Comparison of ENCODE assay signal across 8 mouse cellular contexts in the genomic region with DNA sequence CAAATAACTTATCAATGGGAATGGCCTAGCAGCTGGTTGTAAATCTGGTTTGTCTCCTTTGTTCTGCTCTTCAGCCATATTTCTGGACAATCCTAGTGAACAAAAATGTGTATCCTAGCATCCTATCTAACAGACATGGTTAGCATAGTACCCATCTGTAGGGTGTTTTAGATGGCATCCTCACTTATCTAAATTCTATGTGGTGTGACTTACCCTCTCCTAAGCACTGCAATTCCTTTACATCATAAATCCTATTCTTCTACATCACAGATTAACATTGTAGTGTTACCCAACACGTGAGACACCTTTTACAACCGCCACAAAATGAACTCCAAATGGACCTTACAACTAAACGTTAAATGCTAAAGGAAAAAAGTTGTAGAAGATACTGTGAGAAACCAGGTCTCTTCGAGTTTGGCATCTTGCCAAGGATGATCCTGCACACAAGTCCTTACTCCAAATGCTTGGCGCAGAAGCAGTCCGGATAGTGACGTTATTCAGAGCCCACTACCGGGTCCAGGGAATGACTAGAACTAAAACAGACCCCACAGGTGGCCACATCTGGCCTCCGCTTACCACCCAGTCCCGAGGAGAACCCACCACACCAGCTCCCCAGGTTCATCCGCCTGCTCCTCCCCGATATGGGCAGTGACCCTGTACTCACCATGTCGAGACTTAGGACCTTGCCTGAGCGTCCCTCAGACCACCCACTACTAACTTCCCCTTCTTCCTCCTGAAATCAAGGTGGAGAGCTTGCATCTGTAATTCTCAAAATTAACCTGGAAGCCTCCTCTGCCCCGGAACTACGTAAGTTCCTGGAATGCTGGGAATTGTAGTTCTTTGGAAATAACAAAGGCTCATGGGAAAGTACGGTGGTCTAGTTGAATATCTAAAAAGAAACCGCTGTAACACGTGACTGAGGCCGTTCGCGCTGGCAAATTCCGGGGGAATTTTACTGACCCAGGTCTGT. TPM values are rescaled to one million over a fixed set of nuclear protein-coding genes. Genes with fewer than 3 reads are reported as not detected.
A peak's percentile ranks its signal among the peaks of the same experiment; 100 is the strongest.
DNase-seq lines count a peak whose midpoint lies in the region; ATAC-seq lines count a peak whose summit lies in the region.

A gene (minus strand): TSS at position 753 of the 970 bp plus-strand sequence.

- 4% methylated on average over 23 of the region's 23 CpGs for WGBS in embryonic facial prominence, embryonic 12.5 days
- 3% methylated on average over 23 of the region's 23 CpGs for WGBS in midbrain, embryonic 11.5 days

- H3K4me2 ChIP-seq in embryonic facial prominence, embryonic 12.5 days (replicated peaks): peak within 1 kb of the TSS; percentile 55
- H3K4me2 ChIP-seq in midbrain, embryonic 11.5 days: peak within 1 kb of the TSS; percentile 66

- no peak within 1 kb of the TSS for H3K27ac ChIP-seq in embryonic facial prominence, embryonic 12.5 days
- no peak within 1 kb of the TSS for H3K27ac ChIP-seq in midbrain, embryonic 11.5 days (ENCODE audit: low read depth, low read length)

- peak; percentile 83 for ATAC-seq in embryonic facial prominence, embryonic 12.5 days (ENCODE audit: insufficient number of reproducible peaks, insufficient read depth, low FRiP score, low TSS enrichment)
- ATAC-seq in midbrain, embryonic 11.5 days (ENCODE audit: low FRiP score): peak; percentile 94

- peak; percentile 94 for DNase-seq in 3T3-L1 (ENCODE audit: low read depth, low spot score)
- DNase-seq in adrenal gland, postnatal 10 days: peak; percentile 76
- peak; percentile 98 for DNase-seq in heart, adult 11 months
- DNase-seq in kidney, adult 11 months: peak; percentile 84
- peak; percentile 38 for DNase-seq in left cerebral cortex, postnatal 4 days
- peak; percentile 97 for DNase-seq in midbrain, embryonic 11.5 days (ENCODE audit: low spot score, missing footprints)
- peak; percentile 84 for DNase-seq in skeletal muscle tissue, adult 2 months (ENCODE audit: low read depth, low spot score)

- H3K9ac ChIP-seq in embryonic facial prominence, embryonic 12.5 days: peak within 1 kb of the TSS; percentile 69
- peak within 1 kb of the TSS; percentile 70 for H3K9ac ChIP-seq in midbrain, embryonic 11.5 days (ENCODE audit: low read length)

- H3K9me3 ChIP-seq in embryonic facial prominence, embryonic 12.5 days: peaks cover 5% of the 10 kb centered on the region
- no peaks in the 10 kb centered on the region for H3K9me3 ChIP-seq in midbrain, embryonic 11.5 days (ENCODE audit: control insufficient read depth, low read length)

- peaks cover 7% of the 10 kb centered on the region; the same call in 1 of the 2 replicates for H3K4me1 ChIP-seq in embryonic facial prominence, embryonic 12.5 days
- H3K4me1 ChIP-seq in midbrain, embryonic 11.5 days (ENCODE audit: control insufficient read depth, insufficient read depth, low read length): peaks cover 7% of the 10 kb centered on the region

- intact Hi-C loops in left cerebral cortex, postnatal 4 days (cut with DNase I): no loop called here

- peaks cover 17% of the 10 kb centered on the region for H3K36me3 ChIP-seq in embryonic facial prominence, embryonic 12.5 days
- H3K36me3 ChIP-seq in midbrain, embryonic 11.5 days (ENCODE audit: control insufficient read depth, insufficient read depth, low read length): no peaks in the 10 kb centered on the region; the same call in 1 of the 2 replicates

- no peaks in the 10 kb centered on the region for H3K27me3 ChIP-seq in embryonic facial prominence, embryonic 12.5 days
- no peaks in the 10 kb centered on the region for H3K27me3 ChIP-seq in midbrain, embryonic 11.5 days (ENCODE audit: control insufficient read depth, insufficient read depth, low read length)

- peak within 1 kb of the TSS; percentile 80 for H3K4me3 ChIP-seq in embryonic facial prominence, embryonic 12.5 days
- peak within 1 kb of the TSS; percentile 68 for H3K4me3 ChIP-seq in midbrain, embryonic 11.5 days (ENCODE audit: low read depth, low read length)

RNA-seq across cellular contexts. Expression of the gene that starts here (rescaled TPM):
- 10 to 100 TPM; 16.4 to 21.2 TPM for total RNA-seq in adrenal gland, postnatal 10 days (2021)
- 6.0 and 7.6 TPM in 2 replicates for polyA plus RNA-seq in embryonic facial prominence, embryonic 12.5 days (2016; fragmentation: Nextera tagmentation; extraction: Ambion mirVana)
- 10 to 100 TPM; 19.2 to 20.0 TPM for total RNA-seq in left cerebral cortex, postnatal 4 days (2021)
- polyA plus RNA-seq in midbrain, embryonic 11.5 days (2014; fragmentation: Nextera tagmentation; extraction: Ambion mirVana): 5.6 and 7.4 TPM in 2 replicates

Comparison
In these comparisons a context has a peak if more than half of its experiments do, and no peak if none do; other contexts are left out.
1. DNase-seq: peak in every context shown above with its lines; median percentile 98 in heart, adult 11 months; 97 in midbrain, embryonic 11.5 days; 94 in 3T3-L1; 84 in kidney, adult 11 months; 84 in skeletal muscle tissue, adult 2 months; 76 in adrenal gland, postnatal 10 days; 38 in left cerebral cortex, postnatal 4 days.